Mouse (Mus musculus): ENCODE data around the gene Gm29582.
"Not testable (repeated sequence)": the region's sequence is repeated elsewhere in the genome, so short reads cannot be mapped to it uniquely, and the experiment has no call there.

Gene Gm29582

DNA sequence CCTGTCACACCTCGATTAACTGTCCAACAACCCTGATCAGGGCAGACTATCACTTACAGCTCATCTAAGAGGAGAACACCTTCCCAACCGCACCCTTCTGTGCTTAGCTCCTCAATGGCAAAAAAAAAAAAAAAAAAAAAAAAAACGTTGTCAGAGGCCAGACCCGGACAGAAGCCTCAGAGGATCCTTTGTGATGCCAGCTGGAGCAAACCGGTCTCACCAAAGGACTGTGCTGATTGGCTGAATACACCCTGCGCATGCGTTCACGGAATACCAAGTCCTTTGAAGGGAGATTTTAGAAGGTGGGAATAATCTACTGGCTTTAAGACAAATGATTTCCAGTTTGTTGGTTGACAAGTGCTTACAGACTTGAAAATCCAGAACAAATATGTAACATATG is at the start of gene Gm29582:
TSS of gene Gm29582 (minus strand) at position 101 of the 400 bp plus-strand sequence.
- not testable (repeated sequence) for DNase-seq (ENCODE audit: extremely low read depth, low read depth)
